Mouse (Mus musculus): ENCODE measurements at regions not wholly inside any gene's neighbourhood (a gene's known extent, or its start where the extent isn't known, plus 50 kb on each side); places are given as distances from the start of the nearest gene placed in this dataset.
A peak's percentile ranks its signal among the peaks of the same experiment; 100 is the strongest.

- DNase-seq, result peak in 1 of 2 experiments; percentile 16
Observed at GRCm38 (mm10) chrX:21828975-21829374, 84.1 kb upstream of the Gm28269 start.

DNA sequence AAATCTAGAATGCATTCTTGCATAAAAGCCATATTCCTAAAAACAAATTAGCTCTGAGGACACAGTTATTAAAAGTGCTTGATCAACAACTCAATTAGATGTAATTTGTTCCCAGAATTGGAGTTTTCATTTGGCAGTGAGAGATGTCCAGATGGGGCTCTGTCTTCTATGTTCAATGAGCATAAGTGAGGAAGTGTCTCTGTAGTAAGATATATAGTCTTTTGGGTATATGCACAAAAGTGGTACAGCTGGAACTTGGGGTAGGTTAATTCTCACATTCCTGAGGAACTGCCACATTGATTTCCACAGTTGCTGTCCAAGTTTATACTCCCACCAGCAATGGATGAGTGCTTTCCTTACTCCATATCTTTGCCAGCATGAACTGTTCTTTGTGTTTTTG is 64.3 kb upstream of the Gm28269 start:
- DNase-seq, result no peak

GRCm38 (mm10) chrX:21801834-21802233 is 56.9 kb upstream of the Gm28269 start:
- no peak for DNase-seq
